Mouse (Mus musculus) MEL (cell line): Measurements from ENCODE around the gene Mypn.

ENCODE experiments used
- BHLHE40 ChIP-seq: IDR thresholded peaks from 2 replicates; pipeline ENCODE4 v1.6.1; 2012; ENCODE audit warnings: low read depth, mild to moderate bottlenecking, inconsistent platforms, low read length, improper control_type of control experiment, borderline replicate concordance
- EP300 ChIP-seq, 2 experiments: IDR thresholded peaks; 2 replicates each; pipeline ENCODE4 v1.6.1; 2011; ENCODE audit warnings: improper control_type of control experiment in 2 of 2, low read length in 2 of 2, low read depth in 1 of 2, mild to moderate bottlenecking in 1 of 2
- MYC ChIP-seq: IDR thresholded peaks from 2 replicates; pipeline ENCODE4 v1.6.1; 2011; ENCODE audit warnings: low read depth, mild to moderate bottlenecking, low read length, improper control_type of control experiment, moderate library complexity
- POLR2A ChIP-seq, 2 experiments: IDR thresholded peaks; 2 replicates each; pipeline ENCODE4 v1.6.1; 2011 to 2012; ENCODE audit warnings: low read length in 2 of 2, mild to moderate bottlenecking in 2 of 2, control low read depth in 1 of 2, improper control_type of control experiment in 1 of 2, low read depth in 1 of 2, moderate library complexity in 1 of 2; ENCODE audit not compliant: control insufficient read depth in 1 of 2, insufficient read depth in 1 of 2, poor library complexity in 1 of 2
- POLR2AphosphoS2 ChIP-seq: IDR thresholded peaks from 2 replicates; pipeline ENCODE4 v1.6.1; 2011; ENCODE audit warnings: low read length, improper control_type of control experiment
- TBP ChIP-seq: IDR thresholded peaks from 2 replicates; pipeline ENCODE4 v1.8.0; 2011; ENCODE audit warnings: low read depth, low read length, improper control_type of control experiment
- USF1 ChIP-seq: IDR thresholded peaks from 2 replicates; pipeline ENCODE4 v1.6.1; 2014; ENCODE audit warnings: low read depth, mild to moderate bottlenecking, inconsistent platforms, low read length, improper control_type of control experiment, moderate library complexity
- ZMIZ1 ChIP-seq: IDR thresholded peaks from 2 replicates; pipeline ENCODE4 v1.6.1; 2012; ENCODE audit warnings: low read depth, mild to moderate bottlenecking, inconsistent platforms, low read length, improper control_type of control experiment, moderate library complexity

GRCm38 (mm10) chr10:63240868-63241271 lies 37.1 kb upstream of the Mypn start:
- TF ChIP-seq BHLHE40 (no peak), EP300 (IDR thresholded peaks at IDR 0.05; ENCODE audit: low read depth in 1 of 2, low read length in 2 of 2) (no peak), USF1 (no peak), POLR2A (IDR thresholded peaks at IDR 0.05; ENCODE audit: control insufficient read depth in 1 of 2, insufficient read depth in 1 of 2, low read depth in 1 of 2, low read length in 2 of 2, poor library complexity in 1 of 2) (no peak), TBP (no peak), ZMIZ1 (no peak), POLR2AphosphoS2 (no peak), MYC (no peak)
